Mouse (Mus musculus) heart, postnatal 14 days (tissue): ENCODE measurements around the gene Ccdc87. TPM values are rescaled to one million over a fixed set of nuclear protein-coding genes. Genes with fewer than 3 reads are reported as not detected.
A peak's percentile ranks its signal among the peaks of the same experiment; 100 is the strongest.

ENCODE experiments used
- DNase-seq, 2 experiments: peaks; one replicate each; pipeline ENCODE4 v3.0.0; 2021 to 2022
- intact Hi-C: fragments of 180-260 bp; cut with DNase I; formaldehyde crosslinking; loops from one replicate; pipeline ENCODE4 v1.15.1; 2025
- total RNA-seq, 2 experiments: library from RNA; stranded (reverse); gene quantifications; 2 replicates each; pipeline ENCODE4 v1.2.3; 2021

Ccdc87 gene
- total RNA-seq, 2 experiments from 2014 or later, result not detected

DNA sequence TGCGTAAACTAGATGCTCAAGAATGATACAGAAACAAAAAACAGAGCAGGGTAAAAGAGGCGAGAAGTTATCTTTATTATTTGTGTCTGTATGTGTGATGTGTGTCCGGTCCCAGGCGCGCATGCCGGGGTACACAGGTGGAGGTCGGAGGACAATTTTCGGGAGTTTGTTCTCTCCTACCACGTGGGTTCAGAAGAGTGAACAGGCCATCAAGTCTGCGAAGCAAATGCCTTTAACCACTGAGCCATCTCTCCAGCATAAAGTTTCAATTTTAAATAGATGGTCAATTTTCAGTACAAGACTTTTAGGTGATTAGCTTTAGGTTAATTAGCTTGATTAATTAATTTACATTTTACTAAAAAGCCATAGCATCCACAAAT is 40.1 kb downstream of the Ccdc87 start:
- intact Hi-C loops, result no loop called here
- DNase-seq, result no peak

DNA sequence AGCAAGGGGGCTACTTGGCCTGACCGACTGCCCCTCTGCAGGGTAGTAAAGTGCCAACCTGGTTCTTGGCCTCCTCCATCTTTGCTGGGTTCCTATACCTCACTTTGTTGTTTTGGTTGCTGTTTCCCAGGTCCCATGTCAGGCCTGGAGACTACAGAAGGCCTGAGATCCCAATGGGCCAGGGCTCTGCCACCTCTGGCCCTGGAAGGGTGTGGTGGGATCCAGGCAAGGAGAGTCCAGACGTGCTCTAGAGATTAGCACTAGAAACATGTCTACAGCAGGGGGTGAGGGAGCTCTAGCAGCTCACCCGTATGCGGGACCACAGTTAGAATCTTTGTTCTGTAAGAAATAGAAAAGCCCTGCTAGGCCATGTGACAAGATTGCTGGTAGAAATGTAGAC is 44.8 kb downstream of the Ccdc87 start:
- intact Hi-C loops, result no loop called here
- DNase-seq, result no peak

DNA sequence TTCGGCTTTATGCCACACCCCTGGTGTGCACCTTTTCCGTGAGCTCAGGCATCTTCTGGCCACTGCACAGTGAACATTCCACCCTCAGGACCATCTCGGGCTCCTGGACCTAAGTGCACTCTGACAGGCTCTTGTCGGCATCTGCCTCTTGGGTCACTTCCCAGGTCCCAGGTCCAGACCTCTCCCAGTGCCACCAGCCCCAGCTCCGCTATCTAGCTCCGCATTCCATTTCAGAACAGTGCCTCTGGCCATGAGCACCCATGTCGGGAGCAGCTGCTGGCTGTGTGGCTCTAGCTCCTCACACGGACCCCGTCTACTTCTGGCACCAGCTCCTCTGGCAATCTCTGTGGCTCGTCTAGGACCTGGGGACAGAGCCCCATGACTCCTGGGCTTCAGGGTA is 50.6 kb downstream of the Ccdc87 start:
- intact Hi-C loops, result no loop called here
- DNase-seq, result peak; percentile 12 to 22

DNA sequence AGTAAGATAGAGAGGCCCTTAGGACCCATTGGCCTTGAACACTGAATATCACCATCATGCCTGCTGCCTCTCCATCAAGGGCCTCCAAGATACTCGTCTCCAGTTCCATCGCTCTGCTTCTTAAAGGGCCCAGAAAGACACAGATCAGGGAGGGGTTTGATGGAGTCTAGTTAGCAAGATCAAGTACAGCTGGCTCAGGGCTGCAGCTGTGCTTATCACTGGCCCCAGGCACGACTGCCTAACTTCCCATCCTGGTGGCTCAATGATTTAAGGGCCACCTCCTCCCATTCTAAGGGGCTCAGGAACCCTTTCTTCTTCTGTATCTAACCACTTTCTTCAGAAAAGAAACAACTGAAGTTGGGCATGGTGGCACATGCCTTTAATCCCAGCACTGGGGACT is 52.6 kb downstream of the Ccdc87 start:
- intact Hi-C loops, result no loop called here
- DNase-seq, result no peak

Other genes with a start within 250 kb of the Ccdc87 start
- 10 to 100 TPM; 10.0 to 11.5 TPM for gene Lrfn4, start 223.7 kb upstream of the Ccdc87 start, total RNA-seq
- 10 to 100 TPM; 10.6 to 12.4 TPM for gene Rce1, start 213.7 kb upstream of the Ccdc87 start, total RNA-seq
- not detected for gene Gm960, start 140.7 kb upstream of the Ccdc87 start, total RNA-seq
- gene Sptbn2, start 128.2 kb upstream of the Ccdc87 start, total RNA-seq, result under 1 TPM; 0.15 to 0.22 TPM
- gene Rbm4b, start 82.9 kb upstream of the Ccdc87 start, total RNA-seq, result 1 to 10 TPM; 5.8 to 6.3 TPM
- gene Rbm4, start 45.5 kb upstream of the Ccdc87 start, total RNA-seq, result 10 to 100 TPM; 41.4 to 48.7 TPM
- 10 to 100 TPM; 21.1 to 24.7 TPM for gene Gm21992, start 27.8 kb upstream of the Ccdc87 start, total RNA-seq
- gene Rbm14, start 27.7 kb upstream of the Ccdc87 start, total RNA-seq, result 10 to 100 TPM; 25.3 to 32.3 TPM
- 10 to 100 TPM; 29.3 to 29.9 TPM for gene Ccs, start within 50 bp of the Ccdc87 start, total RNA-seq
- 10 to 100 TPM; 69.5 to 76.3 TPM for gene Ctsf, start 15.8 kb downstream of the Ccdc87 start, total RNA-seq
- gene Actn3, start 38.5 kb downstream of the Ccdc87 start, total RNA-seq, result under 1 TPM; 0.39 to 0.88 TPM
- gene Zdhhc24, start 39.3 kb downstream of the Ccdc87 start, total RNA-seq, result 1 to 10 TPM; 4.3 to 4.6 TPM
- gene Bbs1, start 67.3 kb downstream of the Ccdc87 start, total RNA-seq, result 1 to 10 TPM; 3.3 to 3.9 TPM
- 10 to 100 TPM; 25.4 to 26.0 TPM for gene Dpp3, start 88.9 kb downstream of the Ccdc87 start, total RNA-seq
- gene Peli3, start 103.8 kb downstream of the Ccdc87 start, total RNA-seq, result 1 to 10 TPM in 1 of 2 experiments, under 1 TPM in 1; 0.73 to 1.1 TPM
- gene Mrpl11, start 122.8 kb downstream of the Ccdc87 start, total RNA-seq, result 10 to 100 TPM; 54.4 to 59.0 TPM
- not detected for gene Npas4, start 150.9 kb downstream of the Ccdc87 start, total RNA-seq
- 10 to 100 TPM; 15.2 to 15.3 TPM for gene Slc29a2, start 184.5 kb downstream of the Ccdc87 start, total RNA-seq
- gene B4gat1, start 199.5 kb downstream of the Ccdc87 start, total RNA-seq, result 10 to 100 TPM; 40.8 to 44.4 TPM
- gene AC124502.3, start 199.5 kb downstream of the Ccdc87 start, total RNA-seq, result 1 to 10 TPM in 1 of 2 experiments, under 1 TPM in 1; 0.98 to 1.8 TPM
- 10 to 100 TPM; 12.9 to 14.8 TPM for gene Brms1, start 202.0 kb downstream of the Ccdc87 start, total RNA-seq
- 1 to 10 TPM; 1.8 TPM for gene Rin1, start 211.1 kb downstream of the Ccdc87 start, total RNA-seq
- gene Cd248, start 228.7 kb downstream of the Ccdc87 start, total RNA-seq, result 10 to 100 TPM; 21.3 to 23.9 TPM
- 1 to 10 TPM; 2.7 to 2.8 TPM for gene Tmem151a, start 246.2 kb downstream of the Ccdc87 start, total RNA-seq
- 10 to 100 TPM; 70.4 to 70.8 TPM for gene Yif1a, start 249.2 kb downstream of the Ccdc87 start, total RNA-seq